Mouse (Mus musculus): ENCODE measurements at regions not wholly inside any gene's neighbourhood (a gene's known extent, or its start where the extent isn't known, plus 50 kb on each side); places are given as distances from the start of the nearest gene placed in this dataset.

DNA sequence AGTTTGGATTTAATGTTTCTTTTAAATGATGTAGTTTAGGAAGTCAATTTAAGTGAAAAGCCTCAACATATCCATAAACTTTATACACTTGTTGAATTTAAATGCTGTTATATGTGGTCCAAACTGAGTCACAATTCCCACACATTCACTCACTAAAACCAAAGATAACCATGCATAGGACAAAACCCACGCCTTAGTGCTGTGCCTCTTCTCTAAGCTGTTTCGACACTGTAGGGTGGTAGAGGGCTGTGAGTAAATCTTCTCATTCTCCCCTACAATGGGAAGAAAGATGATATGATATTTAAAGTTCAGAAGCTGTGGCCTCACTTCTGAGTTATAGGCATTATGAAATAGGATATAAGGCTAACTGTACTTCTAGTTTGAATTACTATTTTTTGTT, 682.9 kb upstream of the Zeb2 start:
- no peak for TF ChIP-seq CTCF (IDR thresholded peaks at IDR 0.05)
- no peak for TF ChIP-seq EP300 (IDR thresholded peaks at IDR 0.05)

Data from lung, postnatal 0 days (tissue).